Mouse (Mus musculus) thymus, adult 18-20 months (tissue): Measurements from ENCODE around the gene Dync1li1.

Experiments
- DNase-seq, 2 experiments: peaks; one replicate each; pipeline ENCODE4 v3.0.0; 2022; ENCODE audit warnings: mixed read lengths in 2 of 2

The Dync1li1 gene

DNA sequence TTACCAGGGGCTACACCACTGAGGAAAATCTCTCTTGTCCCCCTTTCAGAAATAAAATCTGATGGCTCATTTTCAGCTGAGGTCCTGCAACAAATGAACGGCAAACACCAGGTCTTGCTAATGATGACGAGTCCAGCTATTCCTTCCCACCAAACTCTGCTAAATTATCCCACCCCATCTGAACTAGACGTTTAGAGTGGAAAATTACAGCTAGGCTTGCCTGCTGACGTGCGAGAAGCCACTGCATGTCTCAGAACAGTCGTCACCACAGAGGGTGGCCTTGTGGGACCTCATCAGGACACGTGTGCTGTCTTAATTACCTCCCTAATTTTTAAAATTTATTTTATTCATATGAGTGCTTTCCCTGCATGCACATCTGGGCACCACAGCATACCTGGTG lies 83.0 kb downstream of the Dync1li1 start:
- DNase-seq = no peak
